8 mouse cellular contexts compared by ENCODE assay signal in the genomic region with DNA sequence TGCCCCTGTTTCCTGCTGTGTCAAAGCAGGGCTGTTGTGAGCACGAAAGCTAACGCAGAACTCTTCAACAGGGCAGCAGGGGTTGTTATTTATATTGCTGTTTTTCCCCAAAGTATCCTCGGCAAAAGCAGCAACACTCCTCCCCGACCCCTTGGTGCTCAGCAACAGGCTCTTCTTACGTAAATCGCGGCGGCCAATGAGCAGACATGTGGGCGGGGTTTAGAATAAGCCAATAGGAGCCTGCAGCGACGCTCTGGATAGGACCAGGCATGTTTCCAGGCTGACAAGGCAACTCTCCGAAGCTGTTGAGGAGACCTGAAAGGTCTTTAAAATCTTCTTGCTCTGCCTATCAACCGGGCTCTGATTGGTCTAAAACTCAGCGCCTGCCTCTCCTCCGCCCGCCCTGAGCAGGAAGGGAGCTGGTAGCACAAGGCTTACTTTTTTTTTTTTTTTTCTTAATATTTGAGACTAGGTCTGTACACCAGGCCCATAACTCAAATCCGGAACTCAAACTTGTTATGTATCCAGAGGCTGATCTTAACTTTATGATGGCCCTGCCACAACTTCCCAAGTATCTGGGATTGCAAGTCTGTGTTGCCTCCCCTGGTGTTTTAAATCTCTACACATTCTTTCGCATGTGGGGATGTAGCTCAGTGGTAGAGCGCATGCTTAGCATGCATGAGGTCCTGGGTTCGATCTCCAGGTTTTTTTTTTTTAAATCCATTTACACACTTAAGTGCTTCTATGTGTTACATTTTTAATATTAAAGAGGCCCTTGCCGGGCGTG. TPM values are rescaled to one million over a fixed set of nuclear protein-coding genes. Genes with fewer than 3 reads are reported as not detected.
DNase-seq lines count a peak whose midpoint lies in the region; ATAC-seq lines count a peak whose summit lies in the region.

No protein-coding gene starts in this region.

- peak; percentile 96 for ATAC-seq in inflammation-experienced regulatory T-cells, adult 6 months
- peak; percentile 91 for ATAC-seq in megakaryocyte-erythroid progenitor cell, adult 5-6 weeks (replicated peaks; ENCODE audit: low FRiP score, low TSS enrichment, poor library complexity, severe bottlenecking)

- intact Hi-C loops in left cerebral cortex, postnatal 10 days (cut with DNase I) = loop anchor here (10.0 kb wide), 1 partner anchor 161 kb away; a partner anchor contains a TSS

- DNase-seq in adipocyte (ENCODE audit: low spot score) = peak; percentile 99
- peak; percentile 99 for DNase-seq in embryo, embryonic 10 days (ENCODE audit: low spot score)
- DNase-seq in gastrocnemius, postnatal 10 days = peak; percentile 82
- DNase-seq in left cerebral cortex, postnatal 10 days (ENCODE audit: extremely low spot score in 1 of 2, low spot score in 2 of 2) = peak; percentile 94 to 95
- peak; percentile 87 for DNase-seq in right cerebral cortex, postnatal 25 days
- peak; percentile 92 for DNase-seq in yolk sac, embryonic 10.5 days (ENCODE audit: low spot score)

RNA-seq across cellular contexts. Expression of a gene that starts 5.3 kb away (rescaled TPM):
- 1 to 10 TPM; 2.2 to 2.6 TPM for total RNA-seq in gastrocnemius, postnatal 10 days (2021)
- 1 to 10 TPM in 2 of 3 experiments, under 1 TPM in 1; 0.56 to 4.6 (median 1.9) TPM for polyA plus RNA-seq in inflammation-experienced regulatory T-cells, adult 6 months (2017; shearing (Covaris generic))
- 10 to 100 TPM; 10.3 to 13.0 TPM for total RNA-seq in left cerebral cortex, postnatal 10 days (2021)
- 7.3 and 9.3 TPM in 2 replicates for total RNA-seq in megakaryocyte-erythroid progenitor cell, adult 5-6 weeks (2014; fragmentation: Nextera tagmentation)
- 2.6 and 3.8 TPM in 2 replicates for total RNA-seq in megakaryocyte-erythroid progenitor cell, adult 5-6 weeks (2017)

RNA-seq across cellular contexts. Expression of a gene that starts 17.9 kb away (rescaled TPM):
- 100 to 1,000 TPM; 115 to 139 TPM for total RNA-seq in gastrocnemius, postnatal 10 days (2021)
- polyA plus RNA-seq in inflammation-experienced regulatory T-cells, adult 6 months (2017; shearing (Covaris generic)) = 100 to 1,000 TPM; 180 to 267 (median 200) TPM
- 100 to 1,000 TPM; 662 to 668 TPM for total RNA-seq in left cerebral cortex, postnatal 10 days (2021)
- total RNA-seq in megakaryocyte-erythroid progenitor cell, adult 5-6 weeks (2014; fragmentation: Nextera tagmentation) = 1,479 and 1,723 TPM in 2 replicates
- total RNA-seq in megakaryocyte-erythroid progenitor cell, adult 5-6 weeks (2017) = 2,914 and 3,482 TPM in 2 replicates

RNA-seq across cellular contexts. Expression of a gene that starts 19.8 kb away (rescaled TPM):
- total RNA-seq in gastrocnemius, postnatal 10 days (2021) = 10 to 100 TPM; 70.0 to 74.9 TPM
- 100 to 1,000 TPM; 288 to 351 (median 317) TPM for polyA plus RNA-seq in inflammation-experienced regulatory T-cells, adult 6 months (2017; shearing (Covaris generic))
- 10 to 100 TPM; 74.6 to 83.5 TPM for total RNA-seq in left cerebral cortex, postnatal 10 days (2021)
- 160 and 183 TPM in 2 replicates for total RNA-seq in megakaryocyte-erythroid progenitor cell, adult 5-6 weeks (2014; fragmentation: Nextera tagmentation)
- total RNA-seq in megakaryocyte-erythroid progenitor cell, adult 5-6 weeks (2017) = 481 and 593 TPM in 2 replicates

RNA-seq across cellular contexts. Expression of a gene that starts 48.3 kb away (rescaled TPM):
- total RNA-seq in gastrocnemius, postnatal 10 days (2021) = 1 to 10 TPM; 2.0 to 2.8 TPM
- 1 to 10 TPM; 1.5 to 3.7 (median 1.9) TPM for polyA plus RNA-seq in inflammation-experienced regulatory T-cells, adult 6 months (2017; shearing (Covaris generic))
- 1 to 10 TPM; 1.3 to 1.6 TPM for total RNA-seq in left cerebral cortex, postnatal 10 days (2021)
- total RNA-seq in megakaryocyte-erythroid progenitor cell, adult 5-6 weeks (2014; fragmentation: Nextera tagmentation) = not detected in 2 replicates
- 0.23 TPM in 1 of 2 replicates, not detected in the other for total RNA-seq in megakaryocyte-erythroid progenitor cell, adult 5-6 weeks (2017)

RNA-seq across cellular contexts. Expression of a gene that starts 51.8 kb away (rescaled TPM):
- total RNA-seq in gastrocnemius, postnatal 10 days (2021) = 1 to 10 TPM; 5.1 to 6.5 TPM
- 10 to 100 TPM; 24.0 to 27.5 (median 27.4) TPM for polyA plus RNA-seq in inflammation-experienced regulatory T-cells, adult 6 months (2017; shearing (Covaris generic))
- 10 to 100 TPM in 1 of 2 experiments, 1 to 10 TPM in 1; 7.8 to 10.1 TPM for total RNA-seq in left cerebral cortex, postnatal 10 days (2021)
- total RNA-seq in megakaryocyte-erythroid progenitor cell, adult 5-6 weeks (2014; fragmentation: Nextera tagmentation) = 21.2 and 23.4 TPM in 2 replicates
- 8.2 and 16.3 TPM in 2 replicates for total RNA-seq in megakaryocyte-erythroid progenitor cell, adult 5-6 weeks (2017)

Comparison
In these comparisons a context has a peak if more than half of its experiments do, and no peak if none do; other contexts are left out.
1. Peak in every context shown above with its lines: DNase-seq and ATAC-seq.
2. RNA of a gene that starts 17.9 kb away (total RNA-seq): 1,479 to 3,482 TPM in megakaryocyte-erythroid progenitor cell, adult 5-6 weeks and 662 to 668 TPM in left cerebral cortex, postnatal 10 days; 115 to 139 TPM in gastrocnemius, postnatal 10 days; every median in the first group is over 4 times any median in the second.